In genomic region chr1:169928454-169928971, GRCm38 (mm10) we compare ENCODE assay signal across 8 mouse cellular contexts. TPM values are rescaled to one million over a fixed set of nuclear protein-coding genes. Genes with fewer than 3 reads are reported as not detected.
DNase-seq lines count a peak whose midpoint lies in the region; ATAC-seq and TF ChIP-seq lines count a peak whose summit lies in the region.

Gene Ccdc190, plus strand, starts transcription at chr1:169928648.

- H3K4me1 ChIP-seq in heart, adult 2 months (ENCODE audit: control insufficient read depth, insufficient read depth, low read length) = no peaks in the 10 kb centered on the region
- peaks cover 4% of the 10 kb centered on the region; the same call in 1 of the 2 replicates for H3K4me1 ChIP-seq in limb, embryonic 10.5 days
- peaks cover 7% of the 10 kb centered on the region; the same call in 1 of the 2 replicates for H3K4me1 ChIP-seq in stomach, embryonic 14.5 days (ENCODE audit: control insufficient read depth, insufficient read depth, low read length)

- H3K27me3 ChIP-seq in heart, adult 2 months (ENCODE audit: control insufficient read depth, insufficient read depth, low read length) = no peaks in the 10 kb centered on the region
- 0 out of 2 replicates have a peak, but pooled peaks cover 3% of the 10 kb centered on the region for H3K27me3 ChIP-seq in limb, embryonic 10.5 days (ENCODE audit: low read depth, poor library complexity, severe bottlenecking)
- no peaks in the 10 kb centered on the region for H3K27me3 ChIP-seq in stomach, embryonic 14.5 days (ENCODE audit: control insufficient read depth, insufficient read depth, low read length)

- no peak within 1 kb of the TSS for H3K4me3 ChIP-seq in heart, adult 2 months
- no peak within 1 kb of the TSS for H3K4me3 ChIP-seq in limb, embryonic 10.5 days
- no peak within 1 kb of the TSS for H3K4me3 ChIP-seq in stomach, embryonic 14.5 days (ENCODE audit: low read depth, low read length)

- H3K27ac ChIP-seq in heart, adult 2 months = no peak within 1 kb of the TSS
- H3K27ac ChIP-seq in limb, embryonic 10.5 days = peak within 1 kb of the TSS; percentile 30; the same call in 1 of the 2 replicates
- no peak within 1 kb of the TSS for H3K27ac ChIP-seq in stomach, embryonic 14.5 days (ENCODE audit: low read length)

- no peaks in the 10 kb centered on the region for H3K36me3 ChIP-seq in heart, adult 2 months (ENCODE audit: control insufficient read depth, insufficient read depth, low read length)
- no peaks in the 10 kb centered on the region for H3K36me3 ChIP-seq in limb, embryonic 10.5 days
- H3K36me3 ChIP-seq in stomach, embryonic 14.5 days (ENCODE audit: control insufficient read depth, insufficient read depth, low read length) = no peaks in the 10 kb centered on the region

- no peaks in the 10 kb centered on the region for H3K79me2 ChIP-seq in heart, adult 2 months (replicated peaks; ENCODE audit: control insufficient read depth, insufficient read depth, low read length)

- WGBS in heart, adult 2 months = 21% methylated on average over 12 of the region's 12 CpGs
- 22% methylated on average over 12 of the region's 12 CpGs for WGBS in limb, embryonic 10.5 days
- WGBS in stomach, embryonic 14.5 days = 23% methylated on average over 12 of the region's 12 CpGs

- no peak for TF ChIP-seq POLR2A in heart, adult 2 months (IDR thresholded peaks at IDR 0.05; ENCODE audit: insufficient read depth, low read depth, low read length)

- peak; percentile 59 for DNase-seq in testis, postnatal 10 days (ENCODE audit: low spot score)
- DNase-seq in testis, postnatal 14 days (ENCODE audit: low spot score) = no peak
- DNase-seq in heart, adult 2 months = peak; percentile 56 to 63
- DNase-seq in kidney, adult 18-20 months = peak; percentile 19
- no peak for DNase-seq in limb, embryonic 10.5 days (ENCODE audit: low spot score)
- no peak for DNase-seq in embryo, embryonic 9.5 days (ENCODE audit: extremely low spot score)

- H3K4me2 ChIP-seq in stomach, embryonic 14.5 days (replicated peaks; ENCODE audit: low read depth, low read length) = peak within 1 kb of the TSS; percentile 29; the same call in 1 of the 2 replicates

- H3K9me3 ChIP-seq in limb, embryonic 10.5 days (replicated peaks) = no peaks in the 10 kb centered on the region
- no peaks in the 10 kb centered on the region for H3K9me3 ChIP-seq in stomach, embryonic 14.5 days (ENCODE audit: control insufficient read depth, low read depth, low read length)

- no peak within 1 kb of the TSS for H3K9ac ChIP-seq in heart, adult 2 months (ENCODE audit: low read depth, low read length)
- H3K9ac ChIP-seq in stomach, embryonic 14.5 days (replicated peaks; ENCODE audit: low read depth, low read length) = no peak within 1 kb of the TSS

- no peak for TF ChIP-seq EP300 in heart, adult 2 months (IDR thresholded peaks at IDR 0.05; ENCODE audit: insufficient read depth, low read depth, low read length)

- intact Hi-C loops in heart, adult 2 months (cut with DNase I) = no loop called here

- no peak for TF ChIP-seq CTCF in heart, adult 2 months (IDR thresholded peaks at IDR 0.05)

- ATAC-seq in stomach, embryonic 14.5 days (ENCODE audit: insufficient number of reproducible peaks, insufficient read depth, low FRiP score, low read depth) = no peak
- ATAC-seq in megakaryocyte progenitor cell, adult 5-6 weeks (replicated peaks; ENCODE audit: poor library complexity) = no peak

RNA-seq across cellular contexts. Expression of gene Ccdc190, which starts in this region (rescaled TPM):
- total RNA-seq in heart, adult 2 months (2021) = under 1 TPM in 1 of 2 experiments, not detected in 1; 0.29 TPM
- 0.16 TPM in 1 of 2 replicates, not detected in the other for polyA plus RNA-seq in heart, adult 2 months (2012; rRNA removed)
- not detected in 2 replicates for polyA plus RNA-seq in limb, embryonic 10.5 days (2016; fragmentation: Nextera tagmentation; extraction: Ambion mirVana)
- polyA plus RNA-seq in stomach, embryonic 14.5 days (2014; fragmentation: Nextera tagmentation; extraction: Ambion mirVana) = 0.38 TPM in 1 of 2 replicates, not detected in the other
- total RNA-seq in megakaryocyte progenitor cell, adult 5-6 weeks (2015) = not detected in 2 replicates
- not detected in 2 replicates for total RNA-seq in megakaryocyte progenitor cell, adult 5-6 weeks (2017)

Comparison
In these comparisons a context has a peak if more than half of its experiments do, and no peak if none do; other contexts are left out.
1. DNase-seq: peak in testis, postnatal 10 days (single experiment) and kidney, adult 18-20 months (single experiment); none in testis, postnatal 14 days (single experiment), limb, embryonic 10.5 days (single experiment) and embryo, embryonic 9.5 days (single experiment).
2. Peak in DNase-seq in heart, adult 2 months; RNA of the gene not detected or under 1 TPM.